Mouse (Mus musculus): ENCODE results near the gene Mindy4.

DNA sequence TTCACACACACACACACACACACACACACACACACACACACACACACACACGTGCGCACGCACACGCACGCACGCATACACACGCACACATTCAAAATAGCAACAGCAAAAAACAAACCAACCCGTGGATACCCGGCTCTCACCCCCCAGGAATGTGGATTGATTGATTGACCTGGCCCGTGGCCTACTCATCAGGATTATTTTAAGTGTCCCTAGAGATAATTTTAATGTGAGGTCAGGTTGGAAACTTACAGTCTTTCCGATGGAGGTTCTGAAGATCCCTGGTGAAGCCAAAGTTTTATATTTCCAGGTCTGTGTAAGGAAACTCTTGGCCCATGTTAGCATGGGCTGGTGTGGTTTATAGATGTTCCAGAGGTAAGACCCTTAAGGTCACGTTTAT lies 59.0 kb downstream of the Mindy4 start:
- TF ChIP-seq POLR2A (IDR thresholded peaks at IDR 0.05; ENCODE audit: borderline replicate concordance, insufficient read depth, low read length) (no peak), CTCF (IDR thresholded peaks at IDR 0.05; ENCODE audit: borderline replicate concordance, insufficient read depth, low read depth, low read length) (no peak)
